9 mouse cellular contexts compared by ENCODE assay signal in the genomic region with DNA sequence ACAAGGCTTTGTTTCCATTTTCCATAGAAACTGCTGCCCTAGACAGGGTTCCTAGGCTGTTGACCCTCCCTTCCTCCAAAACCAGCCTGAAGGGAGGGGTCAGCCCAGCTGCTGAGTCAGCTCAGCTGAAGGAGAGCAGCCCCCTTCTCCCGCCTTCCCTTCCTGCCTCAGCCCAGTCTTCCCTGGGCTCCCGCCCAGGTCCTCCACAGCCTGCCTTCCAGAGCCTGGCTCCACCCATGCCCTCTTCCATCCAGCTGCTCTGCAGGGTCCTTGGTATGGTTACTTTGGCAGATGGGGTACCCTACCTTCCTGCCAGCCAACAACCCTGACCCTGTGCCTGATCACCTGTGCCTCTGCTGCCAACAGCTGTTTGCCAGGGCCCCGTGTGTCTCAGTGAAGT. TPM values are rescaled to one million over a fixed set of nuclear protein-coding genes. Genes with fewer than 3 reads are reported as not detected.
DNase-seq lines count a peak whose midpoint lies in the region; ATAC-seq and TF ChIP-seq lines count a peak whose summit lies in the region.
"Had no signal": no experiment of that assay in that cellular context is flagged by ENCODE, and none has a peak within 500 bp of the region (broad histone marks: within the 10 kb centered on the region; RNA-seq: fewer than 3 reads in every experiment).

No protein-coding gene starts in this region.

- peaks cover 25% of the 10 kb centered on the region for H3K36me3 ChIP-seq in intestine, embryonic 15.5 days
- no peaks in the 10 kb centered on the region for H3K36me3 ChIP-seq in neural tube, embryonic 14.5 days (ENCODE audit: control insufficient read depth, insufficient read depth, low read length)

- H3K4me2 ChIP-seq in intestine, embryonic 15.5 days (replicated peaks): peak overlapping the region; percentile 12
- H3K4me2 ChIP-seq in neural tube, embryonic 14.5 days (ENCODE audit: low read depth, low read length): no peak overlapping the region
- H3K4me2 ChIP-seq: neural tube, embryonic 12.5 days had no signal

- WGBS in intestine, embryonic 15.5 days: 20% methylated on average over 3 of the region's 3 CpGs
- 20% methylated on average over 3 of the region's 3 CpGs for WGBS in neural tube, embryonic 14.5 days

- no peak overlapping the region for H3K9ac ChIP-seq in intestine, embryonic 15.5 days
- no peak overlapping the region for H3K9ac ChIP-seq in neural tube, embryonic 14.5 days (replicated peaks; ENCODE audit: low read depth, low read length)
- H3K9ac ChIP-seq: neural tube, embryonic 12.5 days had no signal

- H3K27me3 ChIP-seq in intestine, embryonic 15.5 days (replicated peaks): no peaks in the 10 kb centered on the region
- no peaks in the 10 kb centered on the region for H3K27me3 ChIP-seq in neural tube, embryonic 14.5 days (ENCODE audit: control insufficient read depth, insufficient read depth, low read length)
- H3K27me3 ChIP-seq: neural tube, embryonic 12.5 days had no signal

- no peak for TF ChIP-seq CTCF in gastrocnemius, adult 2 months (IDR thresholded peaks at IDR 0.05)

- intact Hi-C loops in gastrocnemius, adult 2 months (cut with DNase I): no loop called here

- peak overlapping the region; percentile 25; the same call in 1 of the 2 replicates for H3K4me3 ChIP-seq in gastrocnemius, adult 2 months
- no peak overlapping the region for H3K4me3 ChIP-seq in intestine, embryonic 15.5 days (replicated peaks)
- no peak overlapping the region for H3K4me3 ChIP-seq in neural tube, embryonic 14.5 days (ENCODE audit: low read depth, low read length)
- H3K4me3 ChIP-seq: neural tube, embryonic 12.5 days had no signal

- peak; percentile 40 for DNase-seq in urinary bladder, postnatal 25 days (ENCODE audit: low spot score)
- DNase-seq in urinary bladder, postnatal 10 days (ENCODE audit: low spot score): no peak
- peak; percentile 77 for DNase-seq in gastrocnemius, adult 2 months
- DNase-seq in left cerebral cortex, adult 8-10 months (ENCODE audit: low spot score in 2 of 2): no peak
- DNase-seq in spleen, postnatal 36 days (ENCODE audit: low spot score in 2 of 2): no peak
- no peak for DNase-seq in left cerebral cortex, adult 9 months (ENCODE audit: low spot score in 2 of 2)

- peaks cover 13% of the 10 kb centered on the region; the same call in 1 of the 2 replicates for H3K4me1 ChIP-seq in intestine, embryonic 15.5 days (replicated peaks)
- H3K4me1 ChIP-seq in neural tube, embryonic 14.5 days (ENCODE audit: control insufficient read depth, insufficient read depth, low read length): no peaks in the 10 kb centered on the region
- H3K4me1 ChIP-seq: neural tube, embryonic 12.5 days had no signal

- no peaks in the 10 kb centered on the region for H3K9me3 ChIP-seq in intestine, embryonic 15.5 days
- no peaks in the 10 kb centered on the region for H3K9me3 ChIP-seq in neural tube, embryonic 14.5 days (ENCODE audit: control insufficient read depth, low read length)
- H3K9me3 ChIP-seq: neural tube, embryonic 12.5 days had no signal

- H3K27ac ChIP-seq in gastrocnemius, adult 2 months: peak overlapping the region; percentile 83
- peak overlapping the region; percentile 88 for H3K27ac ChIP-seq in intestine, embryonic 15.5 days
- H3K27ac ChIP-seq in neural tube, embryonic 14.5 days (ENCODE audit: low read depth, low read length): 0 out of 2 replicates have a peak overlapping the region, but pooled peaks have one; percentile 49
- H3K27ac ChIP-seq: neural tube, embryonic 12.5 days had no signal

- peak; percentile 82 for ATAC-seq in intestine, embryonic 15.5 days
- ATAC-seq in neural tube, embryonic 14.5 days (ENCODE audit: low read depth): 0 out of 2 replicates have a peak, but pooled peaks have one; percentile 26

RNA-seq across cellular contexts. Expression of gene Mmp14, which starts 11.8 kb away (rescaled TPM):
- 10 to 100 TPM in 1 of 2 experiments, 1 to 10 TPM in 1; 8.5 to 14.0 TPM for total RNA-seq in gastrocnemius, adult 2 months (2021)
- 110 and 112 TPM in 2 replicates for polyA plus RNA-seq in intestine, embryonic 15.5 days (2015; fragmentation: Nextera tagmentation; extraction: Ambion mirVana)
- polyA plus RNA-seq in neural tube, embryonic 14.5 days (2014; fragmentation: Nextera tagmentation; extraction: Ambion mirVana): 24.7 and 49.0 TPM in 2 replicates
- total RNA-seq in left cerebral cortex, adult 8-10 months (2022): 10 to 100 TPM in 3 of 4 experiments, 1 to 10 TPM in 1; 8.7 to 14.8 (median 11.9) TPM

RNA-seq across cellular contexts. Expression of gene Mrpl52, which starts 16.5 kb away (rescaled TPM):
- 100 to 1,000 TPM; 102 to 111 TPM for total RNA-seq in gastrocnemius, adult 2 months (2021)
- polyA plus RNA-seq in intestine, embryonic 15.5 days (2015; fragmentation: Nextera tagmentation; extraction: Ambion mirVana): 270 and 308 TPM in 2 replicates
- 258 and 280 TPM in 2 replicates for polyA plus RNA-seq in neural tube, embryonic 14.5 days (2014; fragmentation: Nextera tagmentation; extraction: Ambion mirVana)
- total RNA-seq in left cerebral cortex, adult 8-10 months (2022): 100 to 1,000 TPM in 2 of 4 experiments, 10 to 100 TPM in 2; 71.6 to 109 (median 87.4) TPM

RNA-seq across cellular contexts. Expression of gene Lrp10, which starts 20.7 kb away (rescaled TPM):
- 10 to 100 TPM; 27.9 to 36.5 TPM for total RNA-seq in gastrocnemius, adult 2 months (2021)
- 57.2 and 60.6 TPM in 2 replicates for polyA plus RNA-seq in intestine, embryonic 15.5 days (2015; fragmentation: Nextera tagmentation; extraction: Ambion mirVana)
- polyA plus RNA-seq in neural tube, embryonic 14.5 days (2014; fragmentation: Nextera tagmentation; extraction: Ambion mirVana): 26.0 and 35.8 TPM in 2 replicates
- 10 to 100 TPM; 24.1 to 27.4 (median 25.8) TPM for total RNA-seq in left cerebral cortex, adult 8-10 months (2022)

RNA-seq across cellular contexts. Expression of gene Slc7a7, which starts 25.6 kb away (rescaled TPM):
- 1 to 10 TPM in 1 of 2 experiments, under 1 TPM in 1; 0.56 to 2.0 TPM for total RNA-seq in gastrocnemius, adult 2 months (2021)
- 51.0 and 56.3 TPM in 2 replicates for polyA plus RNA-seq in intestine, embryonic 15.5 days (2015; fragmentation: Nextera tagmentation; extraction: Ambion mirVana)
- 2.6 and 7.1 TPM in 2 replicates for polyA plus RNA-seq in neural tube, embryonic 14.5 days (2014; fragmentation: Nextera tagmentation; extraction: Ambion mirVana)
- total RNA-seq in left cerebral cortex, adult 8-10 months (2022): 1 to 10 TPM; 1.1 to 7.5 (median 3.4) TPM

RNA-seq across cellular contexts. Expression of gene Rem2, which starts 32.7 kb away (rescaled TPM):
- total RNA-seq in gastrocnemius, adult 2 months (2021): not detected
- polyA plus RNA-seq in intestine, embryonic 15.5 days (2015; fragmentation: Nextera tagmentation; extraction: Ambion mirVana): 1.6 and 1.9 TPM in 2 replicates
- polyA plus RNA-seq in neural tube, embryonic 14.5 days (2014; fragmentation: Nextera tagmentation; extraction: Ambion mirVana): 42.1 and 42.8 TPM in 2 replicates
- total RNA-seq in left cerebral cortex, adult 8-10 months (2022): 10 to 100 TPM; 11.7 to 18.2 (median 13.6) TPM

Comparison
In these comparisons a context has a peak if more than half of its experiments do, and no peak if none do; other contexts are left out.
1. DNase-seq: peak in urinary bladder, postnatal 25 days (single experiment) and gastrocnemius, adult 2 months (single experiment); none in urinary bladder, postnatal 10 days (single experiment), left cerebral cortex, adult 8-10 months (0 of 2), spleen, postnatal 36 days (0 of 2) and left cerebral cortex, adult 9 months (0 of 2).
2. Peak in every context shown above with its lines, with median percentiles within 50 percentile points of each other: H3K27ac ChIP-seq.